Mouse (Mus musculus) frontal cortex, postnatal 10 days (tissue): ENCODE measurements around the gene Ripor3.
A peak's percentile ranks its signal among the peaks of the same experiment; 100 is the strongest.

ENCODE experiments used
- DNase-seq, 2 experiments: peaks; one replicate each; pipeline ENCODE4 v3.0.0; 2022; ENCODE audit warnings: low spot score in 2 of 2, mixed read lengths in 1 of 2

Gene Ripor3

GRCm38 (mm10) chr2:168031842-168032241, 21.4 kb upstream of the Ripor3 start:
- DNase-seq = no peak

DNA sequence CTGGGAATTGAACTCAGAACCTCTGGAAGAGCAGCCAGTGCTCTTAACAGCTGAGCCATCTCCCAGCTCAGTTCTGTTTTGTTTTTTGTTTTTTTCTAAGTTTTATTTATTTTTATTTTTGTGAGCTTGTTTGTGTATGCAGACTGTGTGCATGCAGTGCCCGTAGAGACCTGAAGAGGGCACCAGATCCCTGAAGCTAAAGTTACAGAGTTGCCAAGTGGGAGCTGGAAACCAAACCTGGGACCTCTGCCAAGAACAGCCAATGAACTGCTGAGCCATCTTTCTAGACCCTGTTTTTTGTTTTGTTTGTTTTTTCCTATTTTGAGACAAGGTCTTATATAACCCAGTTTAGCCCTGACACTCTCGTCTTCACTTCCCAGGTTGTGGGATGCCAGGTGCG, 18.0 kb upstream of the Ripor3 start:
- no peak for DNase-seq

GRCm38 (mm10) chr2:168026467-168026866, 16.0 kb upstream of the Ripor3 start:
- no peak for DNase-seq

- DNase-seq = no peak
These were observed 15.5 kb upstream of the Ripor3 start for GRCm38 (mm10) chr2:168025882-168026281.

DNA sequence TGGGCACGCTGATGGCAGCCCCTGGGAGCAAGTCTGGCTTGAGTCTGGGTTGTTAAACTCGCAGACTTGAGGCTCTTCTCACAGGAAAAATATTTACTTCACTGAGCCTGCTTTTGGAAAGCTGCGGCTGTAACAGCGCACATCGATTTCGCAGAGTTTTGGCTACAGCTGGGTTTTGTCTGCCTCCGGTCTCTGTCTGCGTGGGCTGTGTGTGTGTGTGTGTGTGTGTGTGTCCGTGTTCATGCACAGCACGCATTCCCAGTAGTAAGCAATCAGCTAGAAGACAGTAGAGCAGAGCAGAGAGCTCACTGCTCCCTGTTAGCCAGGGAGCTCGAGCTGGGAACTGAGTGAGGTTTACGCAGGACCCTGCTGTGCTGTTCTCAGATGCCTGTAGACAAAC, 14.8 kb upstream of the Ripor3 start:
- peak; percentile 42 to 57 for DNase-seq

DNA sequence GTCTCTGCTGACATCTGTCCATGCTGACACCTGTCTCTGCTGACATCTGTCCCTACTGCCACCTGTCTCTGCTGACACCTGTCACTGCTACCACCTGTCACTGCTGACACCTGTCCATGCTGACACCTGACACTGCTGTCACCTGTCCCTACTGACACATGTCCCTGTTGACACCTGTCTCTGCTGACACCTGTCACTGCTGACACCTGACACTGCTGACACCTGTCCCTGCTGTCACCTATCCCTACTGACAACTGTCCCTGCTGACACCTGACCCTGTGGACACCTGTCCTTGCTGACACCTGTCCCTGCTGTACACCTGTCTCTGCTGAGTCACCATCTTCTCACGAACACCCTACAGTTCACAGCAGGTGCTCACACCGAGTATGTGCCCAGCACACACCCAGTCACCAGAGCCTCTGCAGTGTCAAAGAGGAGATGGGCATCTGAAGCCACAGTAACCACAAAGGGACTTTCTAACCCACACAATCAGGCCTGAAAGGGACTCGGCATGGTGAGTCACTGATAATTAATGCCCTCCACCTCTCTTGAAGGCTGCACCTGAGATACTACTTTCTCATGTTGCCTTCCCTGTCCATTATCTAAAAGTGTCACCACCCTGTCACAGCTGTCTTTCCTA, 13.5 kb upstream of the Ripor3 start:
- DNase-seq = no peak

DNA sequence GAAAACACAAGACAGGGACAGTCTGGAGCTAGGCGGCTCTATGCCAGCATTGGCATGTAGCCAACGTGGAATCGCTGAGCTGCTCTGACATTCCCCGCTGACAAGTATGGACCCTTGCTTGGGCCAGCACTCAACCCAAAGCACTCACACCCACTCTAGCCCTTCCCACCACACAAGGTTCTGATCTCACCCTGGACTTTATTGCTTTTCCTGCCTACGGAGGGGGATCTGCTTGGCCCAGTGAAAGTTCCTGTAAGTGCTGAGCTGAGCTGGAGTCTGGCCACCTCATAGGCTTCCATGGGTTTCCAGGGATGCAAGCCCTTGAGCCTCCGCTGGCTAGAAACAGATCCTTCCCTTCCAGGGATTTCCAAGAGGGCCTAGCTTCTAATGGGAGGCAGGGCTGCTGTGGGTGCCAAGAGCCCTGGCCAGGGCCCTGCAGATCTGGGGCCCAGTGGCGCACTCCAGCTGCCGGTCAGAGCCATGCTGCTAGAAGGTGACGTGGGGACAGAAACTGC, 8.8 kb upstream of the Ripor3 start:
- peak; percentile 24 to 35 for DNase-seq

- DNase-seq = peak in 1 of 2 experiments; percentile 62
These were observed 6.6 kb upstream of the Ripor3 start for GRCm38 (mm10) chr2:168016951-168017391.

DNA sequence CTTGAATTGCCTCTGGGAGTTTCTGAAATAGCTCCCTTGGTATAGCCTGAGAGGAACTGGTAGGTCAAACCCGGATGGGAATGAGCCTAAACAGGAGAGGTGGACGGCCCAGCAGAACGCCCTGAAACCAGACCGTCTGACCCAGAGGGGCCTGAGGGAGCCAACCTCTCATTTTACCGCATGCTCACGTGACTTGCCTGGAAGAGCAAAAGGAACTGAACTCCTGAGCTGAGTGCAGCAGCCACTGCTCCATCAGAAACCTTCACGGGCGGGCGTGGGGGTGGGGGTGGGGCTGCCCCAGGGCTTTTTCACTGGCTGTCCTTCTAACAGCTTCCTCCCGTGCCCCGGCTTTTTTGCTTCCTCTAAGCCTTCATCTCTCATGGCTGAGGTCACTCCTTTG, 475 bp upstream of the Ripor3 start:
- no peak for DNase-seq

GRCm38 (mm10) chr2:168008132-168008531, 2.3 kb downstream of the Ripor3 start:
- no peak for DNase-seq

- no peak for DNase-seq
These were observed 3.9 kb downstream of the Ripor3 start for GRCm38 (mm10) chr2:168006489-168006888.

- no peak for DNase-seq
These were observed 4.8 kb downstream of the Ripor3 start for GRCm38 (mm10) chr2:168005616-168006015.

GRCm38 (mm10) chr2:168005005-168005404, 5.4 kb downstream of the Ripor3 start:
- DNase-seq = no peak

DNA sequence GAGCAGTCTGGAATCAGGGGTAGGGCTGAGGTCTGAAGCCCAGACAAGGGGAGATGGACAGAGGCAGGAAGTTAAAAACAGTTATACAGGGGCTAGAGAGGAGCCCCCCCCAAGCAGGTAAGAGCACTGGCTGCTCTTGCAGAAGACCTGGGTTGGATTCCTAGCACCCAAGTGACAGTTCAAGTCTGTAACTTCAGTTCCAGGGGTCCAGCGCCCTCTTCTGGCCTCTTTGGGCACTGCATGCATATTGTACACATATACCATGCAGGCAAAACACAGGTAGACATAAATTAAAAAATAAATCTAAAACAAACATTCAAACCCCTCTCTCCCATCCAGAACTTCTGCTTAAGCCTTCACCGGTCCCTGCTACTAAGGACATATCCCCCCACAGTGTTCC, 6.0 kb downstream of the Ripor3 start:
- DNase-seq = no peak

- no peak for DNase-seq
These were observed 7.0 kb downstream of the Ripor3 start for GRCm38 (mm10) chr2:168003431-168003830.

DNA sequence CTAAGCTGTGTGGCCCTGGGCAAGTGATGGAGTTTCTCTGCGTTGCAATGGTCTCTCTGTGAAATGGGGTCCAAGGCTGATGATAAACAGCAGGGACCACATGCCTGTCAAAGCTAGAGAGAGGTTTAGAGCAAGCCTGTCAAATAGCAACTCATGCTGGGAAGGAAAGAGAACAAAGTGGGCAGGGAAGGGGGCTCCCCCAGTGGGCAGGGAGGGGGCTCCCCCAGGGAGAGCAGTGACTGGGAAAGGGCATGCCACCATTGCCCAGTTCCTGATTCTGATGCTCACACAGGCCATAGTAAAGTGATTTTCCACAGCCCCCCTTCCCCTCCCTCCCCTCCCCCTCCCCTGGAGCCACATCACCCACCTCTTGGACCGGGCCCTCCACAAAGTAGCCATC, 7.5 kb downstream of the Ripor3 start:
- DNase-seq = no peak

DNA sequence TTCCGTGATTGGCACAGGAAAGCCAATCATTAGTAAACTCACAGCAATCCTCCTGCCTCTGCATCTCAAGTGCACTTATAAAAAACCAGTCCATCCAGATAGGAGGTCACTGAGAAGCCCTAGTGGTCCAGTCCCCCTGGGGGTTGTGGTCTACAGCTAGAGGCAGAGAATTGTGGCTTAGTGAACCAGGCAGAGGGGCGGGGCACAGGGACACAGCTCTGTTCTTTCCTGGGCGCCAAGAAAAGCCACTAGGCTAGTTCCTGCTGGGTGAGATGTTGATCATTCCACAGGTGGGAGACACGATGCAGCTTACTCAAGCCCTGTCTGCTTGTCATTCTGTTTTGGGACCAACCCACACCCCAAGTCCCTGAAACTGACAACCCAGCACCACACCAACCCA, 8.2 kb downstream of the Ripor3 start:
- DNase-seq = no peak

GRCm38 (mm10) chr2:167999145-167999743, 11.2 kb downstream of the Ripor3 start:
- no peak for DNase-seq

DNA sequence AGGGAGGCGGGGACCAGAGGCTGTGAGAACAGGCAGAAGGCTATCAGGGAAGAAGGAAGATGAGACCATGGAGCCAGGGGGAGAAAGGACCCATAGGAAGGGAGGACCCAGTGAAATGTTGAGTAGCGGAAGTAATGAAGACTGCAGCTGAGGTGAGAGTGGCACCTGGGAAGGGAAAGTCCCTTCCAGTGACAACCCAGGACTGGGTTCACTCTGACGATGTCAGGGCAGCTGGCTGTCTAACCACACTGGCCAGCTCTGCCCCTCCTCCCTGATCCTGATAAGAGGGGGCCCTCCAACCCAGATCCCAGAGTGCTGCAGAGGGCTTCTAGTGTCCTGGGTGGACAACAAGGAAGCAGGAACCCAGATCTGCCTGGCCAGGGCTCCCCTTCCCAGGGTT, 12.9 kb downstream of the Ripor3 start:
- DNase-seq = no peak

- DNase-seq = no peak
These were observed 13.7 kb downstream of the Ripor3 start for GRCm38 (mm10) chr2:167996672-167997215.

DNA sequence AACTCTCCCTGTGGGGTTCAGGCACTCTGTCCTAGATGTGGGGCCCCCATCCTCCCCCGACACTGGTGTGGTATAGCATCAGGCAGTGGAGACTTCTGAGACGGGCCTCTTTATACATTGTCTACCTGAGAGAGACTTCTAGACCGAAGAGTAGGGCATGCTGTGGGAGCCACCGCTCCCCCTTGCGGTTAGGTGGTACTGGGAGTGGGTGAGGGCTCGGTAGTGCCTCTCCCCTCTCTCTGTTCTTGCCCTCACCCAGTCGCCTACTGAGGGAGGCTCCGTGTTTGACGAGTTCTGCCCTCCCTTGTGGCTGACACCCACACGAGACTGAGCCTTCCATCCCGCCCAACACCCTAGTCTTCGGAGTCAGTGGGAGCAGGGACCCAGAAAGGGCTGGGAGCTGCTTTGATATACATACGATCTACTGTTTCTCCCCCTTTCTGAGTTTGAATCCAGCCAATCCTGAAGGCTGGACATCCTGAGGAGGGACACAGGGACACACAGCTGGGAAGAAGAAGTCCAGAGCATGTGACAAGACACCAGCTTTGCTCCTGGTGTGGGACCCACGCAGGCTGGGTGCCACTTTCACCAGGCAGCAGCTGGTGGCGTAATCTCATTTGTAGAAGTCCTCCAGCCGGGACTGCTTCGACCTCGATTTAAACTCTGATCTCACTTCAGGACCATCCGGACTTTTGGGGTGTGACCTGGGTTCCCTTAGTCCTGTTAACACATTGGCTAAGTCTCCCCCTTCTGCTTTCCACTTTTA, 14.4 kb downstream of the Ripor3 start:
- DNase-seq = no peak

- no peak for DNase-seq
These were observed 17.2 kb downstream of the Ripor3 start for GRCm38 (mm10) chr2:167993260-167993659.
